Mouse (Mus musculus): ENCODE measurements around the gene Il9r.

Il9r gene

DNA sequence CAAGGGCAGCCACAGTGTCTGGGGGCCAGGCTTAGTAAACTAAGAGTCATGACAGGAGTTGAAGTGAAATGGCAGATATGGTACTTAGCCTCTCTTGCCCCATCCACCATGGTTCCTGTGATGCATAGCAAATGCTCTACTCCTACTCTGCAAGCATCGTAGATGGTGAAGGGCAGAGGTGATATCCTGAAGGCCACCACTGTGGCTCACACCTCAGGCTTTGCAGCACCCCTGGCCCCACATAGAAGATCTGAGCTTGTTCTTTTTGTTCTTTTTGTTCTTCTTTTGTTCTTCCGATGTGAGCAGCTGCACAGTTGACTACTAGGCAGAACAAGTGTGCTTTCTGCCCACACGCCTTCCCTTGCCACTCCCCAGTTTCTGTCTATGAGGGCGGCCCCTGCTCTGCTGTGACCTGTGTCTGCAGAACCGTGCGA lies 60.5 kb downstream of the Il9r start:
- in situ Hi-C loops (cut with MboI; ENCODE audit: low pct_unique_long_range_greater_than_20kb in 1 of 2, low sequenced_read_pairs in 2 of 2, unreplicated experiment in 1 of 2) = no loop called here

DNA sequence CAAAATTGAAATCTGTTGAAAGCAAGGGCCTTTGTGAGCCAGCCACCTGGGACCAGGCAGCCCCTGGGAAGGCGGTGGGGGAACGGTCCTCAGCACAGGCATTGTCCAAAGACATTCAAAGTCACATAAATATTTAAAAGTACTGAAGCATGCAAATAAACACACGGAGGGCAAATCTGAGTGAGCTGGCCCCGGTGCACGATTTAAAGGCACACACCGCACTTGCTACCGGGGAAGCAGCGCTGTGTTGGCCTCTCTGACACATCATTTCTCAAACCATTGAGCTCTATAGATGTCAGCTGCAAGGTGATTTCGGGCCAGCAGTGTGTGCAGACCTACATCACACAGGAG lies 61.5 kb downstream of the Il9r start:
- in situ Hi-C loops (cut with MboI; ENCODE audit: low pct_unique_long_range_greater_than_20kb in 1 of 2, low sequenced_read_pairs in 2 of 2, unreplicated experiment in 1 of 2) = no loop called here

DNA sequence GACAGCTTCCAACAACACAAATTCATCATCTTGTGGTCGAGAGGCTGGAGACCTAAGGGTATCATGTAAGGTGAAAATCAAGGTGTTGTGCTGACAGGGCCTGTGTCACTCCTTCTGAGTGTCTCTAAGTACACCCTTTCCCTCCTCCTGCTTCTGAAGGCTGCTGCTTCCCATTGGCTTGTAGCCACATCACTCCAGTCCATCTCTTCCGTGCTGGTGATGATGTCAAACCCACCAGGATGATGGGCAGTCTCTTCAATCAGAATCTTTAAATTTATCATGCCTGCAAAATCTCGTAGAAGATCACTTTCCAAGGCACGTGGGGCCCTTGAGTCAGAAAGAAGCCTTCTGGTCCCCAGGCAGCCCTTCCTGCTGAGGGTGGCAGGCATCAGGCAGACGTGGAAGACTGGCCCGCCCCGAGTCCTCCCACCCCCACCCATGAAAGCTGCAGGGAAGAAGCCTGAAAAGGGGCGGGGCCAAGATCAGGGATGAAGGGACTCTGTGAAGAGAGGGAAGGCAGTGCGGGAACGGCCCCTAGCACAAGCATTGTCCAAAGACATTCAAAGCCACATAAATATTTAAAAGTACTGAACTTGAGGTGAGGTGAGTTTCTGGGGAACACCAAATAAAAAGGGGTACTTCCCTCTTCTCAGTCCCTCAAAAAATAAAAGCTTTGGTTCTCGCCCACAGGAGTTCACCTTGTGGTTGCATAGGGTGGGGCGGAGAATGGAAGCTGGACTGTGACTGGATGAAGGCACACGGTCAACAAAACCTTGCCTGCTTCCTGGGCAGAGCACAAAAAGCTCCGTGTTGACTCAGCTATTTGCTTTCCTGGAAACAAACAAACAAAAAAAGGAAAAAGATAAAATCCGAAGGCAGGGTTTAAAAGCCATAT lies 62.1 kb downstream of the Il9r start:
- in situ Hi-C loops (cut with MboI; ENCODE audit: low pct_unique_long_range_greater_than_20kb in 1 of 2, low sequenced_read_pairs in 2 of 2, unreplicated experiment in 1 of 2) = no loop called here
